Mouse (Mus musculus): ENCODE measurements at regions not wholly inside any gene's neighbourhood (a gene's known extent, or its start where the extent isn't known, plus 50 kb on each side); places are given as distances from the start of the nearest gene placed in this dataset.
A peak's percentile ranks its signal among the peaks of the same experiment; 100 is the strongest.

DNA sequence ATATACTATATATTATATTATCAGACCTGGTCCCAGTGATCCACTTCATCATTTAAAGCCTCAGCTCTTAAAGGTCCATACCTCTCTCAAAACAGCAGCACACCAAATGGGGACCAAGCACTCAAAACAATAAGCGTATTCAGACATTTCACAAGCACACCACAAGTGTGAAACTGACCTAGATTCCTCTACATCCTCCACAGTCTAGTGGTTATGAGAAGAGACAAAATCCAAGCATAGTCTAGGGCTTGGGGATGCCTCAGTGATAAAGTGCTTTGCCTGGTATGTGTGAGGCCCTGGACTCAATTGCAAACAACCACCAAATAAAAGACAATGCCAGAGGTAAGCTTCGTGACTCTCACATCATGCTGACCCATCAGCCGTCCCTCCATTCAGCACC, 216.0 kb upstream of the Sox9 start:
- H3K9ac ChIP-seq (ENCODE audit: low read length): no peak overlapping the region
- ATAC-seq (ENCODE audit: low read depth): no peak
- H3K27ac ChIP-seq (ENCODE audit: low read length): no peak overlapping the region
- H3K4me2 ChIP-seq (ENCODE audit: low read depth, low read length): no peak overlapping the region
- no peak overlapping the region for H3K4me3 ChIP-seq (ENCODE audit: low read length)
- no peaks in the 10 kb centered on the region for H3K36me3 ChIP-seq (ENCODE audit: control insufficient read depth, insufficient read depth, low read length)
- H3K27me3 ChIP-seq (ENCODE audit: control insufficient read depth, insufficient read depth, low read depth, low read length): no peaks in the 10 kb centered on the region
- no peaks in the 10 kb centered on the region for H3K9me3 ChIP-seq (ENCODE audit: control insufficient read depth, low read length)
- 81% methylated on average over 3 of the region's 3 CpGs for WGBS
- H3K4me1 ChIP-seq (replicated peaks; ENCODE audit: control insufficient read depth, insufficient read depth, low read length): no peaks in the 10 kb centered on the region

DNA sequence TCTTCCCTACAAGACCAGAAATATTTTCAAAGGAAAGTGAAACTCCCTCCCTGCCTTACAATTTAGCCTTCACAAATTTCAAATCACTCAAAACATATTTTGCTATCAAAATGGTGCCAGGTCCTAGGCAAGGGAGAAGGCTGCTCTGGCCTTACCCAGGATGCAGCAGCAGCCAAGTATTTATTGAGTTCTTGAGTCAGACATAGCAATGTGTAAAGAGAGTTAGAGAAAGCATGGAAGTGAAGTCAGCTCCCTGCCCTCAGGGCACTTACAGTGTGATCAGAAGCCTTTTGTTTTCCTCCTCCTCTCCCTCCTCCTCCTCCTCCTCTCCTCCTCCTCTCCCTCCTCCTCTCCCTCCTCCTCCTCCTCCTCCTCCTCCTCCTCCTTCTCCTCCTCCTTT, 194.6 kb upstream of the Sox9 start:
- H3K9me3 ChIP-seq (ENCODE audit: control insufficient read depth, low read length): 0 out of 2 replicates have a peak, but pooled peaks cover 3% of the 10 kb centered on the region
- H3K4me2 ChIP-seq (ENCODE audit: low read depth, low read length): no peak overlapping the region
- no peaks in the 10 kb centered on the region for H3K4me1 ChIP-seq (replicated peaks; ENCODE audit: control insufficient read depth, insufficient read depth, low read length)
- H3K27ac ChIP-seq (ENCODE audit: low read length): no peak overlapping the region
- H3K4me3 ChIP-seq (ENCODE audit: low read length): no peak overlapping the region
- ATAC-seq (ENCODE audit: low read depth): no peak
- H3K9ac ChIP-seq (ENCODE audit: low read length): no peak overlapping the region
- H3K36me3 ChIP-seq (ENCODE audit: control insufficient read depth, insufficient read depth, low read length): no peaks in the 10 kb centered on the region
- H3K27me3 ChIP-seq (ENCODE audit: control insufficient read depth, insufficient read depth, low read depth, low read length): no peaks in the 10 kb centered on the region

DNA sequence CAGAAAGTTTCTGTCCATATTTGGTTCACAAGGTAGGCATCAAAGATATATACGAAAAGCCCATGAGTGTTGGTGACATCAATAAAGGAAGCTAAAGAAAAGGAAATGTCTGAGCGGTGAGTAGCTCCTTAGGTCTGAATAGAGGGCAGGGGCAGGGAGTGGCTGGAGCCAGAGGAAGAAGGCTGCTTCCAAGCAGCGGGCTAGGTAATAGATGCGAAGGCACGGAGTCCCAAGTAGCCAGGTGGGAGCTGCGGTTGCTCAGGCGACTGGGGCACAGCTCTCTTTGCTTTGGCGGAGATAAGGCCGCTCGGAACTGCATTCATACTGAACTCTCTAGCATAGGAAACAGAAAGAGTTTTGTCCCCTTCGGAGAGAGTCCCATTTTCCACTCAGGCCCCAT, 193.9 kb upstream of the Sox9 start:
- no peak overlapping the region for H3K27ac ChIP-seq (ENCODE audit: low read length)
- H3K4me3 ChIP-seq (ENCODE audit: low read length): no peak overlapping the region
- H3K9ac ChIP-seq (ENCODE audit: low read length): no peak overlapping the region
- no peak overlapping the region for H3K4me2 ChIP-seq (ENCODE audit: low read depth, low read length)
- no peaks in the 10 kb centered on the region for H3K4me1 ChIP-seq (replicated peaks; ENCODE audit: control insufficient read depth, insufficient read depth, low read length)
- WGBS: 56% methylated on average over 11 of the region's 11 CpGs
- H3K27me3 ChIP-seq (ENCODE audit: control insufficient read depth, insufficient read depth, low read depth, low read length): no peaks in the 10 kb centered on the region
- no peaks in the 10 kb centered on the region for H3K36me3 ChIP-seq (ENCODE audit: control insufficient read depth, insufficient read depth, low read length)
- ATAC-seq (ENCODE audit: low read depth): peak; percentile 47; the same call in 1 of the 2 replicates
- 0 out of 2 replicates have a peak, but pooled peaks cover 3% of the 10 kb centered on the region for H3K9me3 ChIP-seq (ENCODE audit: control insufficient read depth, low read length)

DNA sequence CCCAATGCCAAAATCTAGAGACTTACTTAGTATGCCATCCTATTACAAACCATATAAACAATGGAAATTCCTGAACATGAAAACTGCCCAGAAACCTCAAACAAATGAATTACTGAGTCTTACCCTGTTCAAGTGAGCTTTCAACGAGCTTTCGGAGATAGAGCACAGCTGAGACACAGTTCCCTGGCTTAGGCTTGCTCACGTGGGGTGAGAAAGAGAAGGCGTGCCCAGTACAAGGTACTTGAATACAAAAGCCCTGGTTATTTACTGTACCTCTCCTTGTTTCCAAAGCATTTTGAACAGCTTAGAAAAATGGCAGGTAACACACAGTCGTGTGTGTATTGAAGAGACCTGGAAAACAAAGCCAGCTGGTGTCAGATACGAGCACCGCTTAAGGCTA, 191.8 kb upstream of the Sox9 start:
- Histone ChIP-seq H3K9ac (ENCODE audit: low read length) (no peak overlapping the region), H3K9me3 (ENCODE audit: control insufficient read depth, low read length) (0 out of 2 replicates have a peak, but pooled peaks cover 3% of the 10 kb centered on the region), H3K4me3 (ENCODE audit: low read length) (no peak overlapping the region), H3K4me2 (ENCODE audit: low read depth, low read length) (no peak overlapping the region), H3K27me3 (ENCODE audit: control insufficient read depth, insufficient read depth, low read depth, low read length) (no peaks in the 10 kb centered on the region), H3K4me1 (replicated peaks; ENCODE audit: control insufficient read depth, insufficient read depth, low read length) (no peaks in the 10 kb centered on the region), H3K27ac (ENCODE audit: low read length) (no peak overlapping the region), H3K36me3 (ENCODE audit: control insufficient read depth, insufficient read depth, low read length) (no peaks in the 10 kb centered on the region)
- peak; percentile 52; the same call in 1 of the 2 replicates for ATAC-seq (ENCODE audit: low read depth)
- WGBS: 69% methylated on average over 7 of the region's 7 CpGs

DNA sequence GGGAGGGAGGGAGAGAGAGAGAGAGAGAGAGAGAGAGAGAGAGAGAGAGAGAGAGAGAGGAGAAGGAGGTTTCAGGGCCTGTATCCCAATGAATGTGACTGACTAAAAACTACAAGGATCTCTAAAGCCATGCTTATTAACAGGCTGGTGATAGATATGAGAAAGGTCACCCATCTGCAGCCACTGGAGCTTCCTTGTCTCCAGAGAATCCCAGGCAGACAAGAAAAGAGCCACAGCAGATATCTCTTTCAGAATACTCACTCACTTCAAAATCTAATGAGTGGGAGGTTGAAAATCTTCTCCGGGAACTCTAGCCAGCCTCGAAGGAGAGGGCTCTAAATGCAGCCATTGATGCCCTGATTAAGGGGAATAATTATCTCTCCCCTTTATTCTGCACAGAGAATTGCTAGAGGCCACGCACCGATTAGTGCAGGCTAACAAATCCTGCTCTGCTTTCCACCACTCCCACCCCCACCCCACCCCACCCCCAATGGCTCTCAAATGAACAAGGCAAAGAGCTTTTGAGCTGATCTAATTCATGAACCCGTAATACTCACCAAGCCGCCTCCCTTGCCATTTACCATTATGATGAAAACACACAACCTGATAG, 189.5 kb upstream of the Sox9 start:
- Histone ChIP-seq H3K4me3 (ENCODE audit: low read length) (no peak overlapping the region), H3K4me2 (ENCODE audit: low read depth, low read length) (no peak overlapping the region), H3K9me3 (ENCODE audit: control insufficient read depth, low read length) (0 out of 2 replicates have a peak, but pooled peaks cover 3% of the 10 kb centered on the region), H3K27me3 (ENCODE audit: control insufficient read depth, insufficient read depth, low read depth, low read length) (no peaks in the 10 kb centered on the region), H3K9ac (ENCODE audit: low read length) (no peak overlapping the region), H3K4me1 (replicated peaks; ENCODE audit: control insufficient read depth, insufficient read depth, low read length) (no peaks in the 10 kb centered on the region), H3K27ac (ENCODE audit: low read length) (no peak overlapping the region), H3K36me3 (ENCODE audit: control insufficient read depth, insufficient read depth, low read length) (no peaks in the 10 kb centered on the region)
- WGBS: 55% methylated on average over 6 of the region's 6 CpGs
- ATAC-seq (ENCODE audit: low read depth): no peak

DNA sequence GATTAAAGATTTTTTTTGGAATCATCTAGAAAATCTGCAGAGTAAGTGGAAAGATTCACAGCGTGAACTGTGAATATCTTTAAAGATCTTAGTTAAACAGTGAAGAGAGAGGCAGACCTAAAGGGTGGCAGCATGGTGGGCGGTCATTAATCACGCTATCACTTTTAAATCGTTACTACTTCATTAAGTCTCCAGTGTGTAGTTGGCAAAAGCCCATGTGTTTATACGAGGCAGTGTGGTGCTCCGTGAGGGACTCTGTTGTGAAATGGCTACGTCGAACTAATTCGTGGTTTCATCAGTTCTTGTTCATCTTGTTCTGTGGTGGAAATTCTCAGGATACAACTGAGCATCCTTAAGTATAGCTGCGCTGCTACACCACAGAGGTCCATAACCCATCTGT, 188.2 kb upstream of the Sox9 start:
- no peaks in the 10 kb centered on the region for H3K27me3 ChIP-seq (ENCODE audit: control insufficient read depth, insufficient read depth, low read depth, low read length)
- 53% methylated on average over 10 of the region's 10 CpGs for WGBS
- no peaks in the 10 kb centered on the region for H3K36me3 ChIP-seq (ENCODE audit: control insufficient read depth, insufficient read depth, low read length)
- H3K27ac ChIP-seq (ENCODE audit: low read length): no peak overlapping the region
- H3K4me2 ChIP-seq (ENCODE audit: low read depth, low read length): no peak overlapping the region
- H3K4me1 ChIP-seq (replicated peaks; ENCODE audit: control insufficient read depth, insufficient read depth, low read length): no peaks in the 10 kb centered on the region
- 0 out of 2 replicates have a peak, but pooled peaks cover 3% of the 10 kb centered on the region for H3K9me3 ChIP-seq (ENCODE audit: control insufficient read depth, low read length)
- ATAC-seq (ENCODE audit: low read depth): no peak
- no peak overlapping the region for H3K4me3 ChIP-seq (ENCODE audit: low read length)
- no peak overlapping the region for H3K9ac ChIP-seq (ENCODE audit: low read length)

DNA sequence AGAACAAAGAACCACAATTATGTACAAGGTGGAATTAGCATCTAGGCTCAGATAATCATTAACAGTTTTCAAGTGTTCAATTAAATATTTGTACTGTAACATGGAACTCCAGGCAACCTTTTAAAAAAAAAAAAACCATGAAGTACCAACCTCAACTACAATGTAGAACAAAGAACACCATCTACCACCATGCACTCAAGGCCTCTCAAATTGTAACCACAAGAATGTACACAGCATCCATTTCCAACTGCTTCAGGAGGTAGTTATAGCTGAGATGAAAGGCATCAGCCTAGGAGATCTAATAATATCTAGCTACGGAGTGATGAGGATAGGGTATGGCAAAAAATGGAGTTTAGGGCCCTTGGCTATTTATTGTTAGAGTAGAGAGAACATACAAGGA, 174.7 kb upstream of the Sox9 start:
- H3K4me2 ChIP-seq (ENCODE audit: low read depth, low read length): no peak overlapping the region
- no peaks in the 10 kb centered on the region for H3K36me3 ChIP-seq (ENCODE audit: control insufficient read depth, insufficient read depth, low read length)
- H3K9ac ChIP-seq (ENCODE audit: low read length): no peak overlapping the region
- 62% methylated on average over 1 of the region's 1 CpGs for WGBS
- no peaks in the 10 kb centered on the region; the same call in 1 of the 2 replicates for H3K9me3 ChIP-seq (ENCODE audit: control insufficient read depth, low read length)
- ATAC-seq (ENCODE audit: low read depth): peak; percentile 90
- no peak overlapping the region for H3K4me3 ChIP-seq (ENCODE audit: low read length)
- H3K4me1 ChIP-seq (replicated peaks; ENCODE audit: control insufficient read depth, insufficient read depth, low read length): 0 out of 2 replicates have a peak, but pooled peaks cover 3% of the 10 kb centered on the region
- no peaks in the 10 kb centered on the region for H3K27me3 ChIP-seq (ENCODE audit: control insufficient read depth, insufficient read depth, low read depth, low read length)
- no peak overlapping the region for H3K27ac ChIP-seq (ENCODE audit: low read length)

DNA sequence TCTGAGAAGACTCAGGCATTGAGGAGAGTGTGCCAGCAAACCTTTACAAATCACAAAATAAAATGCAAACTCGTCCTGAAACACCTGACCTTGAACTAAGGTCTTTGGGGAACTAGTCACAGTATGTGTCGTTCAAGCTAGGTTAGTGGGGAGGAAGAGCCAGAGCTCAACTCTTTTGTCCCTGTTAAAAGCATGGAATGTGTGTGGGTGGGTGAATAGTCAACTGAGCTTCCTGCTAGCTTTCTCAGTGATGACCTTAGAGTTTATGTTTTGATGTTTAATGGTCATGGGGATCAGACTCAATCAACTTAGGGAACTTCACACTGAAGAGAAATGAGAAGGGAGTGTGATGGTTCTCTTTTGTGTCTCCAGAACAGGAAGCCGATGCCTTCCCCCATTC, 172.7 kb upstream of the Sox9 start:
- H3K9me3 ChIP-seq (ENCODE audit: control insufficient read depth, low read length): no peaks in the 10 kb centered on the region
- no peaks in the 10 kb centered on the region for H3K27me3 ChIP-seq (ENCODE audit: control insufficient read depth, insufficient read depth, low read depth, low read length)
- H3K27ac ChIP-seq (ENCODE audit: low read length): no peak overlapping the region
- H3K4me2 ChIP-seq (ENCODE audit: low read depth, low read length): no peak overlapping the region
- H3K9ac ChIP-seq (ENCODE audit: low read length): no peak overlapping the region
- 0 out of 2 replicates have a peak, but pooled peaks cover 3% of the 10 kb centered on the region for H3K4me1 ChIP-seq (replicated peaks; ENCODE audit: control insufficient read depth, insufficient read depth, low read length)
- 64% methylated on average over 3 of the region's 3 CpGs for WGBS
- H3K36me3 ChIP-seq (ENCODE audit: control insufficient read depth, insufficient read depth, low read length): no peaks in the 10 kb centered on the region
- ATAC-seq (ENCODE audit: low read depth): no peak
- H3K4me3 ChIP-seq (ENCODE audit: low read length): no peak overlapping the region

DNA sequence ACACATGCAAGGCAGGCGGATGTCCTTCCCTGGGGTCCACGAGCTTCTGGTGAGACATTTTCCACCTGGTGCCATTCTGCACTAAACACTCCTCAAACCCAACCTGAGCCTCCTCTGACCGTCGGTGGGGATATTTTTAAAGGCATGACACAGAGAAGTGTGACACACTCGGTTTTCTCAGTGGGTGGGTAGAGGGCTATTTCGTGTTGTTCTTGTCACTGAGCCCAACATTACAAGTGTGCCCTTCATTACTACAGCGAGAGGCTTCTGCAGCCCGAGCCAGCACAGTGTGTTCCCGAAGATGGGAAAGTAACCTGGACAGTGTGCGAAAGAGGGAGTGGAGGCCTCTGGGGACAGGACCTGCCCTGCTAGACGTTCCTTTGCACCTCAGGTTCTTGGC, 171.0 kb upstream of the Sox9 start:
- 0 out of 2 replicates have a peak, but pooled peaks cover 3% of the 10 kb centered on the region for H3K4me1 ChIP-seq (replicated peaks; ENCODE audit: control insufficient read depth, insufficient read depth, low read length)
- no peaks in the 10 kb centered on the region for H3K36me3 ChIP-seq (ENCODE audit: control insufficient read depth, insufficient read depth, low read length)
- no peak overlapping the region for H3K4me2 ChIP-seq (ENCODE audit: low read depth, low read length)
- H3K27me3 ChIP-seq (ENCODE audit: control insufficient read depth, insufficient read depth, low read depth, low read length): no peaks in the 10 kb centered on the region
- no peak overlapping the region for H3K4me3 ChIP-seq (ENCODE audit: low read length)
- 60% methylated on average over 11 of the region's 11 CpGs for WGBS
- H3K27ac ChIP-seq (ENCODE audit: low read length): no peak overlapping the region
- H3K9me3 ChIP-seq (ENCODE audit: control insufficient read depth, low read length): no peaks in the 10 kb centered on the region
- H3K9ac ChIP-seq (ENCODE audit: low read length): no peak overlapping the region
- no peak for ATAC-seq (ENCODE audit: low read depth)

DNA sequence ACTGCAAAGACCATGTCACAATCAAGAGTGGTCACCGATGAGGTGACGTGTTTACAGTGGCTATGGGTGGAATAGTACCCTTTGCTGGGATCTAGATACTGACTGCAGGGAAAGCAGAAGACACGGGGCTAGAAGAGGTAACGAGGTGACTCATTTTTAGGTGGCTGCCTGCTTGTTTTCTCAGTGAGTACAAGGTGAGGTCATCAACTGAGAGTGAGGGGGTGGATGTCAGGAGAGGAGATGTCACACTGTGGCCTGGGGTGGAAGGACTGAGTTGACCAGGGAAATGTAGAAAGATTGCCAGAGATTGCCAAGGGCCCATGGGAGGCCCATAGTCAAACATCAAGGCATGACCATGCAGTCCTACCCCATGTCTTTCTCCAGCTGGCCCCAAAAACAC, 166.4 kb upstream of the Sox9 start:
- no peak for ATAC-seq (ENCODE audit: low read depth)
- Histone ChIP-seq H3K27ac (ENCODE audit: low read length) (no peak overlapping the region), H3K4me1 (replicated peaks; ENCODE audit: control insufficient read depth, insufficient read depth, low read length) (no peaks in the 10 kb centered on the region; the same call in 1 of the 2 replicates), H3K4me2 (ENCODE audit: low read depth, low read length) (no peak overlapping the region), H3K9ac (ENCODE audit: low read length) (no peak overlapping the region), H3K27me3 (ENCODE audit: control insufficient read depth, insufficient read depth, low read depth, low read length) (no peaks in the 10 kb centered on the region), H3K4me3 (ENCODE audit: low read length) (no peak overlapping the region), H3K9me3 (ENCODE audit: control insufficient read depth, low read length) (no peaks in the 10 kb centered on the region), H3K36me3 (ENCODE audit: control insufficient read depth, insufficient read depth, low read length) (no peaks in the 10 kb centered on the region)
- 72% methylated on average over 4 of the region's 4 CpGs for WGBS
